Mouse (Mus musculus): ENCODE measurements around the gene Dus1l. TPM values are rescaled to one million over a fixed set of nuclear protein-coding genes. Genes with fewer than 3 reads are reported as not detected.
"Not testable (repeated sequence)": the region's sequence is repeated elsewhere in the genome, so short reads cannot be mapped to it uniquely, and the experiment has no call there.

The Dus1l gene
- total and polyA plus RNA-seq, 3 experiments = 20.6 to 23.5 (median 23.3) TPM

DNA sequence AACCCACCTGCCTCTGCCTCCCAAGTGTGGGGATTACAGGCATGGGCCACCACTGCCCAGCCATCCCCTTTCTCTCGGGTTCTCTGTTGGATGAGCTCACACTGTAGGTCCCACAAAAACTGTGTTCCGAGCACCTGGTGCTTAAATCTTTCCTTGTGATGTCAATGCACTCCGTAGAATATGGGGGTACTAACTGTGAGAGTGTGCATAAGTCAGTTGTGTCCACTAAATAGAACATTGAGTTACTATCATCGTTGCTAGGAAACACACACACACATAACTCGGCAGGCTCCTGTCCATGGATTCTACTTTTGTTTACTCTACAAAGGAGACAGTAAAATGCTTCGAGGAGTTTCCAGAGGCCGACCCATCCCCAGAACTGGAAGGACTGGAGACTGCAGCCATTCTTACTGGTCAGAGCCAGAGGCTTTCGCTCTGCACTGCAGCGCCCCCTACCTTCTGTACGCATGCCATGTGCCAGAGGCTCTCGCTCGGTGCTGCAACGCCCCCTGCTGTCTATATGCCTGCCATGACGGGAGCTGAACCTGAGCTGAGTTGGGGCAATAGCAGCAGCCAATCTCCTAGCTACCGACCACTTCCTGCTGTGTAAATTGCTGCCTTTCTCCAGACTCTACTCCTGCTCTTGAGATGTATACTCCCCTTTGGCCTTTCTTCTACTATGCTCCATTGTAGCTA, 20.3 kb downstream of the Dus1l start:
- no peaks in the 10 kb centered on the region for H3K36me3 ChIP-seq (ENCODE audit: control insufficient read depth, insufficient read depth, low read length)
- intact Hi-C loops (cut with DNase I) = loop anchor here (1.0 to 10.0 kb wide), 4 partner anchors 56 to 284 kb away; partner anchors contain the start of gene Slc25a10
- DNase-seq = peak; percentile 90 to 95
- 22% methylated on average over 15 of the region's 15 CpGs for WGBS
- TF ChIP-seq CTCF (IDR thresholded peaks at IDR 0.05) (no peak; the same call in 1 of the 2 replicates), EP300 (IDR thresholded peaks at IDR 0.05; ENCODE audit: insufficient read depth, low read depth, low read length) (peak; percentile 99)
- H3K9ac ChIP-seq (ENCODE audit: low read depth, low read length) = no peak overlapping the region
- H3K27ac ChIP-seq = no peak overlapping the region
- no peaks in the 10 kb centered on the region for H3K27me3 ChIP-seq (ENCODE audit: control insufficient read depth, insufficient read depth, low read length)
- H3K4me3 ChIP-seq = no peak overlapping the region
- no peaks in the 10 kb centered on the region for H3K4me1 ChIP-seq (ENCODE audit: control insufficient read depth, insufficient read depth, low read length)
- H3K79me2 ChIP-seq (replicated peaks; ENCODE audit: control insufficient read depth, insufficient read depth, low read length) = no peaks in the 10 kb centered on the region

DNA sequence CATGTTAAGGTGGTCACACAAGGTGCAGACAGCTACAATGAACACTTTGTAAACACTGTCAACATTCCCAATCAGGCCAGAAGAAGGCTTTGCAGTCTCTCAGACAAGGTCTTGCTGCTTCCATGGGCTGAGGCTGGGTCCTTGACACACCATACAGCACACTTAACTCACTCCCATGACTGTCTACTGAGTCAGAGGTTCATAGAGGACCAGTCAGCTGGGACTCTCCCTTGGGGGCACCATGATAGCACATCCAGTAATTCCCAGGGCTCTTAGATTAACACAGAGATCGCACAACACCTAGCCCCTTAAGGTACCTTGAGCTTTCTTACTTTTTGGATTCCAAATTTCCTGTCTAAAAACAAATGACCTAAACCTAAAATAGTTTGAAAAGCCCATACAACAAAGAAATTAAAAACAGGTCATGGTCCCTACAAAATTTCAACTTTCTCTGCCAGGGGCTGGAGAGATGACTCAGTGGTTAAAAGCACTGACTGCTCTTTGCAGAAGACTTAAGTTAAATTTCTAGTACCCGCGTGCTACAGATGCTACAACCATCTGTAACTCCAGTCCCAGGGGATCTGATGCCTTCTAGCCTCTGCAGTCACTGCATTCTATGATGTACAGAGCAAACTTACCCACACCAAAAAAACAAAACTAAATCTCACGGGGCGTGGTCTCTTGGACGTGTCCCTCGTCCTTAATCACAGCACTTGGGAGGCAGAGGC, 22.6 kb downstream of the Dus1l start:
- Histone ChIP-seq H3K9ac (ENCODE audit: low read depth, low read length) (no peak overlapping the region), H3K36me3 (ENCODE audit: control insufficient read depth, insufficient read depth, low read length) (no peaks in the 10 kb centered on the region), H3K4me3 (no peak overlapping the region), H3K27ac (no peak overlapping the region), H3K79me2 (replicated peaks; ENCODE audit: control insufficient read depth, insufficient read depth, low read length) (no peaks in the 10 kb centered on the region), H3K27me3 (ENCODE audit: control insufficient read depth, insufficient read depth, low read length) (no peaks in the 10 kb centered on the region), H3K4me1 (ENCODE audit: control insufficient read depth, insufficient read depth, low read length) (no peaks in the 10 kb centered on the region)
- TF ChIP-seq POLR2A (IDR thresholded peaks at IDR 0.05; ENCODE audit: insufficient read depth, low read depth, low read length) = no peak
- TF ChIP-seq CTCF (IDR thresholded peaks at IDR 0.05) = no peak
- TF ChIP-seq EP300 (IDR thresholded peaks at IDR 0.05; ENCODE audit: insufficient read depth, low read depth, low read length) = no peak
- intact Hi-C loops (cut with DNase I) = loop anchor here (10.0 kb wide), 1 partner anchor 259 kb away; no protein-coding TSS in a partner anchor
- 80% methylated on average over 7 of the region's 7 CpGs for WGBS
- DNase-seq = no peak

DNA sequence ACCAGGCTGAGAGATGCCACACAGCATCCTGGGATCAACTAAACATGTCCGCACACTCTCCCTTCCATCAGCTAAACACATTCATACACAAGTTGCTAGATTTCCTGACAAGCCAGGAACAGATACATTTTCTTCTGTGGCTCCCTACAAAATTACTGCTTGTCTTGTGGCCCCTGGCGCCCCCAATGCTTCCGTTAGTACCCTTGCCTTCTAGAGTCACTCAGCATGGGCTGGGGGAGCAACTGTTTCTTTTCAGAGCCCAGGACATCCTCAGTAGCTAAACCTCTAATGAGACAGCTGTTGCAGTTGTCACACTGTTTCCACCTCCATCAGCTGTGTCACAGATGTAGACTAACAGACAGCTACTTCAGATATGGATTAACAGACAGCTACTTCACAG, 23.5 kb downstream of the Dus1l start:
- no peaks in the 10 kb centered on the region for H3K4me1 ChIP-seq (ENCODE audit: control insufficient read depth, insufficient read depth, low read length)
- DNase-seq = no peak
- TF ChIP-seq EP300 (IDR thresholded peaks at IDR 0.05; ENCODE audit: insufficient read depth, low read depth, low read length) (no peak), POLR2A (IDR thresholded peaks at IDR 0.05; ENCODE audit: insufficient read depth, low read depth, low read length) (no peak), CTCF (IDR thresholded peaks at IDR 0.05) (no peak)
- intact Hi-C loops (cut with DNase I) = loop anchor here (10.0 kb wide), 1 partner anchor 258 kb away; no protein-coding TSS in a partner anchor
- H3K79me2 ChIP-seq (replicated peaks; ENCODE audit: control insufficient read depth, insufficient read depth, low read length) = no peaks in the 10 kb centered on the region
- H3K36me3 ChIP-seq (ENCODE audit: control insufficient read depth, insufficient read depth, low read length) = no peaks in the 10 kb centered on the region
- no peak overlapping the region for H3K4me3 ChIP-seq
- 70% methylated on average over 3 of the region's 3 CpGs for WGBS
- no peak overlapping the region for H3K27ac ChIP-seq
- no peaks in the 10 kb centered on the region for H3K27me3 ChIP-seq (ENCODE audit: control insufficient read depth, insufficient read depth, low read length)
- H3K9ac ChIP-seq (ENCODE audit: low read depth, low read length) = no peak overlapping the region

DNA sequence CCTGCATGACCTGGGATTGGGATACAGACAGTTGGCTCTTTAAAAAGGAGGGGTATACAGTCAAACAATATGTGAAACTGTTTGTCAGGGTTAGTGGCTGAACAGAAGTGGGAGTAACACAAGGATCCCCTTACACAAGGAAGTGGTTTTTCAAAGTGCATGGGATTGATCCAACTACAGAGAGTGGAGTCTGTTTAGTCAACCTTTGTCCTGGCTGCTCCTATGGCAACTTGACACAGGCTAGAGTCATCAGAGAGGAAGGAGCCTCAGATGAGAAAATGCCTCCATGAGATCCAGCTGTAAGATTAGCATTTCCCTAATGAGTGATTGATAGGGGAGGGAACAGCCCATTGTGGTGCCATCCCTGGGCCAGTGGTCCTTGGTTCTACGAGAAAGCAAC, 28.0 kb downstream of the Dus1l start:
- DNase-seq = no peak
- Histone ChIP-seq H3K9ac (ENCODE audit: low read depth, low read length) (no peak overlapping the region), H3K4me3 (no peak overlapping the region), H3K27me3 (ENCODE audit: control insufficient read depth, insufficient read depth, low read length) (no peaks in the 10 kb centered on the region), H3K79me2 (replicated peaks; ENCODE audit: control insufficient read depth, insufficient read depth, low read length) (no peaks in the 10 kb centered on the region), H3K36me3 (ENCODE audit: control insufficient read depth, insufficient read depth, low read length) (no peaks in the 10 kb centered on the region), H3K4me1 (ENCODE audit: control insufficient read depth, insufficient read depth, low read length) (no peaks in the 10 kb centered on the region), H3K27ac (no peak overlapping the region)
- intact Hi-C loops (cut with DNase I) = no loop called here
- no peak for TF ChIP-seq POLR2A (IDR thresholded peaks at IDR 0.05; ENCODE audit: insufficient read depth, low read depth, low read length)
- no peak for TF ChIP-seq EP300 (IDR thresholded peaks at IDR 0.05; ENCODE audit: insufficient read depth, low read depth, low read length)
- no peak for TF ChIP-seq CTCF (IDR thresholded peaks at IDR 0.05)
- WGBS = 55% methylated on average over 1 of the region's 1 CpGs

DNA sequence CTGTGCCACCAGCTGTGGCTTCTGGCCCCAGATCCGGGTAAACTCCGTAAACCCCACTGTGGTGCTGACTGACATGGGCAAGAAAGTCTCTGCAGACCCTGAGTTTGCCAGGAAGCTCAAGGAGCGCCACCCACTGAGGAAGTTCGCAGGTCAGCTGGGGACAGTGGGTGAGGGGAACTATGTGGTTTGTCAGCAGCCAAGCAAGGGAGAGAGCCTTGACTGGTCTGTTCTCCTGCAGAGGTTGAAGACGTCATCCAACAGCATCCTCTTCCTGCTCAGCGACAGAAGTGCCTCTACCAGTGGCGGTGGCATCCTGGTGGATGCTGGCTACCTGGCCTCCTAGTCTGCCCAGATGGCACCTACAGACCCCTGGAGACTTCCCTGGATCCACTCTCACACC, 29.2 kb downstream of the Dus1l start:
- H3K9ac ChIP-seq (ENCODE audit: low read depth, low read length); intact Hi-C loops (cut with DNase I); H3K79me2 ChIP-seq (replicated peaks; ENCODE audit: control insufficient read depth, insufficient read depth, low read length); H3K4me1 ChIP-seq (ENCODE audit: control insufficient read depth, insufficient read depth, low read length); H3K27ac ChIP-seq; H3K36me3 ChIP-seq (ENCODE audit: control insufficient read depth, insufficient read depth, low read length); DNase-seq; H3K27me3 ChIP-seq (ENCODE audit: control insufficient read depth, insufficient read depth, low read length); H3K4me3 ChIP-seq: not testable (repeated sequence)
- WGBS = 46% methylated on average over 4 of the region's 7 CpGs

DNA sequence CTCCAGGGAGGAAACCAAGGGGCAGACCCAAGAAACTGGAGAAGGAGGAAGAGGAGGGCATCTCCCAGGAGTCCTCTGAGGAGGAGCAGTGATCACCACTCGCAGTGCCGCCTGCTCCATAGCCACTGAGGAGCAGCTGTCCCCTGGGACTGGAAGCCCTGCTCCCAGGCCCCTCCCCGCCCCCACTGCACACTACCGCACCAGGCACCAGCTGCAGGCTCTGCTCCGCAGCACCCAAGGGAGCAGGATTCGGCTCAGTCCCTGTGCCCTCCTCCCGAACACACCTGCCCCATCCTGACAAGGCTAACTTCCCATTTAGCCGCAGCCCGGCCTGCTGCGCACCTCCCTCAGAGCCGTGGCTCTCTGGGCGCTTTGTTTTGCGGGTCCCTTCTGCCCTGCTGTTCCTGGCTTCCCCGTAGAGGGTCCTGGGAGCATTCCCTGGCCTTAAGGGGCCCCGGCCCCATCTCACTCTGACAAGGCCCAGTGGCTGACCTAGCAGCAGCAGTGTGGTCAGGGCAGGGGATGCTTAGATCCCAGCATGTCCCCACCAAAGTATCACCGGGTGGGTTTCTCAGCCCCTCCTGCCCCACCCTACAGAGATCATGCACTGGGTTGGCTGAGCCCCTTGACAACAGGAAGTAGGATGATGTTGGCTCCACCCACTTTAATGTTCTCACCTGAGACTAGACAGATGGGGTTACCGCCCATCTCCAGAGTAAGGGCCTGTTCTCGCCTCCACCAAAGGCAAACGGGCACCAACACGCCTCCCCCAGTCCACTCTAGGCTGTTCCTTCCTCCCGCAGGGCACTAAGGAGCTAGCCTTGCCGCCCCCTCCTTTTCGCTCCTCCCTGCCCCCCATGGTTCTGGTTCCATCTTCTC, 32.8 kb downstream of the Dus1l start:
- H3K4me1 ChIP-seq (ENCODE audit: control insufficient read depth, insufficient read depth, low read length); H3K27me3 ChIP-seq (ENCODE audit: control insufficient read depth, insufficient read depth, low read length); H3K9ac ChIP-seq (ENCODE audit: low read depth, low read length); H3K36me3 ChIP-seq (ENCODE audit: control insufficient read depth, insufficient read depth, low read length); intact Hi-C loops (cut with DNase I); H3K27ac ChIP-seq; DNase-seq; H3K79me2 ChIP-seq (replicated peaks; ENCODE audit: control insufficient read depth, insufficient read depth, low read length); H3K4me3 ChIP-seq: not testable (repeated sequence)
- 5% methylated on average over 9 of the region's 23 CpGs for WGBS

DNA sequence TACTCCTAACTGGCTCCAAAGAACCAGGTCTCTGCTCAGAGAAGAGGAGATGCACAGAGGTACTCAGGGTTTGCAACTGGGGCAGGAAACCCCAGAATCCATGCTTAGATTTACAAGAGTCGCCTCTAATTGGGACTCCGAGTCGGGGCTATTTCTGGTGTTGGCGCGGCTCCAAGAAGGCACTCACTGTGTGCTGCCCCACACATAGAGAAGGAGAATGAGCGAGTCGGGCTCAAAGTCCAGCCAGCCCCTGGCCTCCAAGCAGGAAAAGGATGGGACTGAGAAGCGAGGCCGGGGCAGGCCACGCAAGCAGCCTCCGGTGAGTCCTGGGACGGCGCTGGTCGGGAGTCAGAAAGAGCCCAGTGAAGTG, 33.5 kb downstream of the Dus1l start, which contains the start of gene Hmga1b:
Hmga1b (plus strand) TSS at position 123 of the 370 bp plus-strand sequence.
- intact Hi-C loops (cut with DNase I); DNase-seq; H3K27ac ChIP-seq; H3K9ac ChIP-seq (ENCODE audit: low read depth, low read length); H3K27me3 ChIP-seq (ENCODE audit: control insufficient read depth, insufficient read depth, low read length); H3K79me2 ChIP-seq (replicated peaks; ENCODE audit: control insufficient read depth, insufficient read depth, low read length); H3K4me1 ChIP-seq (ENCODE audit: control insufficient read depth, insufficient read depth, low read length); H3K4me3 ChIP-seq; H3K36me3 ChIP-seq (ENCODE audit: control insufficient read depth, insufficient read depth, low read length): not testable (repeated sequence)
- WGBS = 8% methylated on average over 14 of the region's 14 CpGs

Measured in heart, adult 2 months (tissue).